Mouse (Mus musculus) retina, embryonic 14.5 days (tissue): ENCODE data around the gene Gm3404.
"Not testable (repeated sequence)": the region's sequence is repeated elsewhere in the genome, so short reads cannot be mapped to it uniquely, and the experiment has no call there.

Experiments
- DNase-seq: peaks from one replicate; pipeline ENCODE4 v3.0.0-alpha.2; 2015; ENCODE audit warnings: low spot score

Gene Gm3404

GRCm38 (mm10) chr5:146525501-146525900, at the start of gene Gm3404:
Gene Gm3404, plus strand, starts transcription at chr5:146525801.
- DNase-seq = not testable (repeated sequence)

GRCm38 (mm10) chr5:146479564-146479963, 46.0 kb upstream of the Gm3404 start:
- DNase-seq = peak; percentile 42

DNA sequence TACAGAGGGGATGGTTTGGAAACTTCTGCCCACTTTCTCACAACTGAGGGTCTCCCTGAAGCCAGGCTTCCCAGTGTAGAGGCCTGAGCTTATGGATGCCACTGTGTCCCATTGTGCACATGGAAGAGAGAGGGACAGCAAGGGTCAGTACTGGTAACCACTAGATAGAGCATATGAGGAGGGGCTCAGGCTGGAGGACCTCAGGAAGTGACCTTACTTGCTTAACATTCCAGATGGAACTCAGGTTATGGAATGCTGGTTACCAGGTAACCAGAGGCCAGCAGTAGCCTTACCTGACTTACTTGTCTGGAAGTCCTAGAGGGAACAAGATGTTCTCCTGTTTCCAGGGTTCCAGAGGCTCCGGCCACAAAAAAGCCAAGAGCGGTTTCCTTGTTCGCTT, 43.9 kb upstream of the Gm3404 start, which contains the start of gene Gm6408:
Gm6408 (plus strand) TSS at position 301 of the 400 bp plus-strand sequence.
- not testable (repeated sequence) for DNase-seq

GRCm38 (mm10) chr5:146488959-146489358, 36.6 kb upstream of the Gm3404 start:
- peak; percentile 58 for DNase-seq

DNA sequence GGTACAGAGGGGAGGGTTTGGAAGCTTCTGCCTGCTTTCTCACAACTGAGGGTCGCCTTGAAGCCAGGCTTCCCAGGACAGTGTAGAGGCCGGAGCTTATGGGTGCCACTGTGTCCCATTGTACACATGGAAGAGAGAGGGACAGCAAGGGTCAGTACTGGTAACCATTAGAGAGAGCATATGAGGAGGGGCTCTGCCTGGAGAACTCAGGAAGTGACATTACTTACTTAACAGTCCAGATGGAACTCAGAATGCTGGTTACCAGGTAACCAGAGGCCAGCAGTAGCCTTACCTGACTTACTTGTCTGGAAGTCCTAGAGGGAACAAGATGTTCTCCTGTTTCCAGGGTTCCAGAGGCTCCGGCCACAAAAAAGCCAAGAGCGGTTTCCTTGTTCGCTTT, 34.5 kb upstream of the Gm3404 start, which contains the start of gene Gm6370:
Gm6370 (plus strand) TSS at position 301 of the 400 bp plus-strand sequence.
- not testable (repeated sequence) for DNase-seq

- not testable (repeated sequence) for DNase-seq
Observed at GRCm38 (mm10) chr5:146502099-146502498, 23.5 kb upstream of the Gm3404 start, which contains the start of gene 4930449I24Rik. Gene 4930449I24Rik, plus strand, starts transcription at chr5:146502399.

GRCm38 (mm10) chr5:146513823-146514222, 11.8 kb upstream of the Gm3404 start, which contains the start of gene Gm3402:
Gene Gm3402, plus strand, starts transcription at chr5:146514123.
- DNase-seq = not testable (repeated sequence)

DNA sequence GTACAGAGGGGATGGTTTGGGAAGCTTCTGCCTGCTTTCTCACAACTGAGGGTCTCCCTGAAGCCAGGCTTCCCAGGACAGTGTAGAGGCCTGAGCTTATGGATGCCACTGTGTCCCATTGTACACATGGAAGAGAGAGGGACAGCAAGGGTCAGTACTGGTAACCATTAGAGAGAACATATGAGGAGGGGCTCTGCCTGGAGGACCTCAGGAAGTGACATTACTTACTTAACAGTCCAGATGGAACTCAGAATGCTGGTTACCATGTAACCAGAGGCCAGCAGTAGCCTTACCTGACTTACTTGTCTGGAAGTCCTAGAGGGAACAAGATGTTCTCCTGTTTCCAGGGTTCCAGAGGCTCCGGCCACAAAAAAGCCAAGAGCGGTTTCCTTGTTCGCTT, 11.7 kb downstream of the Gm3404 start, which contains the start of gene Gm3409:
Gm3409 (plus strand) TSS at position 301 of the 400 bp plus-strand sequence.
- DNase-seq = not testable (repeated sequence)

DNA sequence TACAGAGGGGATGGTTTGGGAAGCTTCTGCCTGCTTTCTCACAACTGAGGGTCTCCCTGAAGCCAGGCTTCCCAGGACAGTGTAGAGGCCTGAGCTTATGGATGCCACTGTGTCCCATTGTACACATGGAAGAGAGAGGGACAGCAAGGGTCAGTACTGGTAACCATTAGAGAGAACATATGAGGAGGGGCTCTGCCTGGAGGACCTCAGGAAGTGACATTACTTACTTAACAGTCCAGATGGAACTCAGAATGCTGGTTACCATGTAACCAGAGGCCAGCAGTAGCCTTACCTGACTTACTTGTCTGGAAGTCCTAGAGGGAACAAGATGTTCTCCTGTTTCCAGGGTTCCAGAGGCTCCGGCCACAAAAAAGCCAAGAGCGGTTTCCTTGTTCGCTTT, 30.2 kb downstream of the Gm3404 start, which contains the start of gene Gm3415:
Gm3415 (plus strand) TSS at position 301 of the 400 bp plus-strand sequence.
- DNase-seq = not testable (repeated sequence)

GRCm38 (mm10) chr5:146564259-146564658, 38.7 kb downstream of the Gm3404 start:
- no peak for DNase-seq

GRCm38 (mm10) chr5:146567054-146567453, 41.5 kb downstream of the Gm3404 start:
- peak; percentile 52 for DNase-seq

- DNase-seq = not testable (repeated sequence)
Observed at GRCm38 (mm10) chr5:146570179-146570578, 44.6 kb downstream of the Gm3404 start.

GRCm38 (mm10) chr5:146571830-146572734, 46.5 kb downstream of the Gm3404 start:
- not testable (repeated sequence) for DNase-seq

DNA sequence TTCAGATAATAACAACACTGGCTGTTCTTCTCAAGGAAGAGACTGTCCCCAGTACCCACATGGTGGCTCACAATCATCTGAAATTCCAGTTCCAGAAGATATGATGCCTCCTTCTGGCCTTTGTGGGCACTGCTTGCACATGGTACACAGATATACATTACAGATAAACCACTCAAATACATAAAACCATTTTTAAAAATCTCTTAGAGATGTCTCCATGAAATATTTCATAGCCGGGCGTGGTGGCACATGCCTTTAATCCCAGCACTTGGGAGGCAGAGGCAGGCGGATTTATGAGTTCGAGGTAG, 47.1 kb downstream of the Gm3404 start:
- DNase-seq = not testable (repeated sequence)

DNA sequence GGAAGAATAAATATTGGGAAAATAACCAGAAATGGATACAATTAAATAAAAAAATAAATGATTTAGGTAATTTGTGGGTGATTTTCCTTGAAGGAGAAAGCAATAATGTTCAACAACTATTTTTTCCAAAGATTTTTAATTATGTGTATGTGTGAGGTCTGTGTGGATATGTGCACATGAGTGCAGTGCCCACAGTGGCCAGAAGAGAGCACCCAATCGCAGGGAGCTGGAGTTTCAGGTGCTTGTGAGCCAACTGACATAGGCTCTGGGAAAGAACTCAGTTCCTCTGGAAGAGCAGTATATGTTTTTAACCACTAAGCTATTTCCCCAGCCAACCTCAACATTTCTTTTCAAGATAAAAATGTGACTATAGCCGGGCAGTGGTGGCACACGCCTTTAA, 51.1 kb downstream of the Gm3404 start:
- no peak for DNase-seq
